Mouse (Mus musculus) MEL (cell line): ENCODE data around the gene 1810013L24Rik. TPM values are rescaled to one million over a fixed set of nuclear protein-coding genes. Genes with fewer than 3 reads are reported as not detected.

ENCODE experiments used
- DNase-seq: peaks from one replicate; pipeline ENCODE4 v3.0.0; 2011; ENCODE audit warnings: low read depth, low spot score
- H3K27ac ChIP-seq: 2 replicates; pipeline ENCODE4 v1.5.1; 2012; ENCODE audit warnings: low read depth, mild to moderate bottlenecking, control low read depth, low read length, moderate library complexity; ENCODE audit not compliant: control insufficient read depth
- H3K27me3 ChIP-seq, 2 experiments: fragments of 150-350 bp in 1 of 2; sonication (generic) in 1 of 2; 2 replicates each; pipeline ENCODE4 v1.6.1; 2012; ENCODE audit warnings: low read length in 2 of 2, mild to moderate bottlenecking in 2 of 2, improper control_type of control experiment in 1 of 2, moderate library complexity in 1 of 2; ENCODE audit not compliant: insufficient read depth in 2 of 2, control insufficient read depth in 1 of 2
- H3K36me3 ChIP-seq, 2 experiments: 2 replicates each; pipeline ENCODE4 v1.6.1; 2012 to 2014; ENCODE audit warnings: low read length in 2 of 2, improper control_type of control experiment in 1 of 2, inconsistent platforms in 1 of 2, mild to moderate bottlenecking in 1 of 2; ENCODE audit not compliant: insufficient read depth in 2 of 2, control insufficient read depth in 1 of 2
- H3K4me1 ChIP-seq, 2 experiments: fragments of 150-350 bp in 1 of 2; sonication (generic) in 1 of 2; 2 replicates each; pipeline ENCODE4 v1.6.1; 2012; ENCODE audit warnings: low read length in 2 of 2, improper control_type of control experiment in 1 of 2, mild to moderate bottlenecking in 1 of 2; ENCODE audit not compliant: insufficient read depth in 2 of 2, control insufficient read depth in 1 of 2
- H3K4me3 ChIP-seq, 2 experiments: fragments of 150-350 bp in 1 of 2; sonication (generic) in 1 of 2; 2 replicates each; pipeline ENCODE4 v1.5.1; 2012; ENCODE audit warnings: low read depth in 2 of 2, low read length in 2 of 2, mild to moderate bottlenecking in 2 of 2, moderate library complexity in 2 of 2, control low read depth in 1 of 2, improper control_type of control experiment in 1 of 2; ENCODE audit not compliant: control insufficient read depth in 1 of 2, insufficient read depth in 1 of 2
- H3K79me2 ChIP-seq: 2 replicates; pipeline ENCODE4 v1.6.1; 2012; ENCODE audit warnings: mild to moderate bottlenecking, low read length, moderate library complexity; ENCODE audit not compliant: control insufficient read depth, poor library complexity, insufficient read depth
- H3K9ac ChIP-seq: 2 replicates; pipeline ENCODE4 v1.6.1; 2012; ENCODE audit warnings: low read depth, mild to moderate bottlenecking, control low read depth, low read length, moderate library complexity; ENCODE audit not compliant: control insufficient read depth, poor library complexity, severe bottlenecking
- H3K9me3 ChIP-seq: fragments of 150-350 bp; sonication (generic); replicated peaks from 2 replicates; pipeline ENCODE4 v1.6.1; 2012; ENCODE audit warnings: mild to moderate bottlenecking, low read length, improper control_type of control experiment, moderate library complexity; ENCODE audit not compliant: insufficient read depth
- BHLHE40 ChIP-seq: IDR thresholded peaks from 2 replicates; pipeline ENCODE4 v1.6.1; 2012; ENCODE audit warnings: low read depth, mild to moderate bottlenecking, inconsistent platforms, low read length, improper control_type of control experiment, borderline replicate concordance
- CHD1 ChIP-seq: IDR thresholded peaks from 2 replicates; pipeline ENCODE4 v1.6.1; 2012; ENCODE audit warnings: low read depth, mild to moderate bottlenecking, inconsistent platforms, low read length, improper control_type of control experiment
- CHD2 ChIP-seq: IDR thresholded peaks from 2 replicates; pipeline ENCODE4 v1.6.1; 2011; ENCODE audit warnings: low read length, improper control_type of control experiment
- ELF1 ChIP-seq: IDR thresholded peaks from 2 replicates; pipeline ENCODE4 v1.6.1; 2014; ENCODE audit warnings: low read depth, mild to moderate bottlenecking, inconsistent platforms, low read length, improper control_type of control experiment, moderate library complexity
- ETS1 ChIP-seq: IDR thresholded peaks from 2 replicates; pipeline ENCODE4 v1.6.1; 2012; ENCODE audit warnings: low read depth, mild to moderate bottlenecking, inconsistent platforms, low read length, improper control_type of control experiment, moderate library complexity
- GABPA ChIP-seq: IDR thresholded peaks from 2 replicates; pipeline ENCODE4 v1.6.1; 2012; ENCODE audit warnings: low read depth, mild to moderate bottlenecking, inconsistent platforms, low read length, improper control_type of control experiment, moderate library complexity
- HCFC1 ChIP-seq: IDR thresholded peaks from 2 replicates; pipeline ENCODE4 v1.6.1; 2012; ENCODE audit warnings: low read depth, mild to moderate bottlenecking, inconsistent platforms, low read length, improper control_type of control experiment, moderate library complexity
- KAT2A ChIP-seq: conservative IDR thresholded peaks from 2 replicates; pipeline ENCODE4 v1.6.1; 2012; ENCODE audit warnings: low read depth, low read length, improper control_type of control experiment, inconsistent platforms
- MAFK ChIP-seq: IDR thresholded peaks from 2 replicates; pipeline ENCODE4 v1.6.1; 2011; ENCODE audit warnings: low read depth, mild to moderate bottlenecking, low read length, improper control_type of control experiment, borderline replicate concordance
- MEF2A ChIP-seq: IDR thresholded peaks from 2 replicates; pipeline ENCODE4 v1.6.1; 2014; ENCODE audit warnings: low read depth, mild to moderate bottlenecking, inconsistent platforms, low read length, improper control_type of control experiment; ENCODE audit not compliant: poor library complexity, insufficient replicate concordance, severe bottlenecking; ENCODE audit errors: extremely low read depth
- MYC ChIP-seq: IDR thresholded peaks from 2 replicates; pipeline ENCODE4 v1.6.1; 2011; ENCODE audit warnings: low read depth, mild to moderate bottlenecking, low read length, improper control_type of control experiment, moderate library complexity
- POLR2AphosphoS2 ChIP-seq: IDR thresholded peaks from 2 replicates; pipeline ENCODE4 v1.6.1; 2011; ENCODE audit warnings: low read length, improper control_type of control experiment
- RAD21 ChIP-seq: IDR thresholded peaks from 2 replicates; pipeline ENCODE4 v1.6.1; 2011; ENCODE audit warnings: mild to moderate bottlenecking, low read depth, low read length, improper control_type of control experiment
- TAL1 ChIP-seq: IDR thresholded peaks from 2 replicates; pipeline ENCODE4 v1.6.1; 2012; ENCODE audit warnings: mild to moderate bottlenecking, inconsistent platforms, low read length, moderate library complexity, mixed read lengths
- TCF12 ChIP-seq: IDR thresholded peaks from 2 replicates; pipeline ENCODE4 v1.6.1; 2014; ENCODE audit warnings: low read depth, mild to moderate bottlenecking, inconsistent platforms, low read length, improper control_type of control experiment, moderate library complexity
- UBTF ChIP-seq: IDR thresholded peaks from 2 replicates; pipeline ENCODE4 v1.6.1; 2012; ENCODE audit warnings: low read depth, mild to moderate bottlenecking, inconsistent platforms, low read length, improper control_type of control experiment, moderate library complexity, borderline replicate concordance; ENCODE audit not compliant: insufficient read depth
- USF2 ChIP-seq, 2 experiments: IDR thresholded peaks; 2 replicates each; pipeline ENCODE4 v1.6.1; 2011 to 2012; ENCODE audit warnings: improper control_type of control experiment in 2 of 2, low read length in 2 of 2, borderline replicate concordance in 1 of 2, inconsistent platforms in 1 of 2, low read depth in 1 of 2, mild to moderate bottlenecking in 1 of 2; ENCODE audit not compliant: insufficient read depth in 1 of 2
- ZC3H11A ChIP-seq: IDR thresholded peaks from 2 replicates; pipeline ENCODE4 v1.6.1; 2012; ENCODE audit warnings: low read depth, mild to moderate bottlenecking, inconsistent platforms, low read length, improper control_type of control experiment
- ZKSCAN1 ChIP-seq: IDR thresholded peaks from 2 replicates; pipeline ENCODE4 v1.6.1; 2012; ENCODE audit warnings: low read depth, mild to moderate bottlenecking, inconsistent platforms, low read length, improper control_type of control experiment, moderate library complexity
- ZMIZ1 ChIP-seq: IDR thresholded peaks from 2 replicates; pipeline ENCODE4 v1.6.1; 2012; ENCODE audit warnings: low read depth, mild to moderate bottlenecking, inconsistent platforms, low read length, improper control_type of control experiment, moderate library complexity
- polyA plus RNA-seq, 2 experiments: library from polyadenylated mRNA; stranded (reverse) in 1 of 2; unstranded in 1 of 2; fragments of >175 nt in 1 of 2; fragments of >200 nt in 1 of 2; gene quantifications; 2 replicates each; pipeline versions ENCODE4 v1.2.1 to v1.2.4; 2012; ENCODE audit warnings: low replicate concordance in 2 of 2, low read depth in 1 of 2; ENCODE audit not compliant: insufficient read length in 2 of 2, insufficient read depth in 1 of 2, missing spikeins in 1 of 2
- total RNA-seq: library from RNA; depleted of rRNA; stranded (reverse); fragments of 300-350 nt; gene quantifications from 2 replicates; pipeline ENCODE4 v1.2.3, GENCODE M21; 2012

Gene 1810013L24Rik
- total and polyA plus RNA-seq, 3 experiments, result 27.6 to 154 (median 29.9) TPM

DNA sequence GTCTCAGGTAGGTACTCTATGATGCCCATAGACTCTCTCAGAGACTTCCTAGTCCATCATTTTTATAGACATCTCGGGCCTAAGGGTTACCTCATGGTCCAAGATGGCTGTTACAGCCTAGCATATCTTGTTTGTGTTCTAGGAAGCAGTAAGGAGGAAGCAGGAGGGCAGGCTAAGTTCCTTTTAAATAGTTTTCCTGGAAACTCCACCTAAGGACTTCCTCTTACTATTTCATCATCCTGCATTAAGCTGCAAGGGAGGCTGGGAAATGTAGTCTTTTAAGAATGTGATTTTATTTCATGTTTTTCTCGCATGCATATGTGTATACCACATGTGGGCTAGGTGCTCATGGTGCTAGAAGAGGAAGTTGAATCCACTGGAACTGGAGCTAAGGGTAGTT is 6.2 kb upstream of the 1810013L24Rik start (continued):
- no peak for TF ChIP-seq ZC3H11A

DNA sequence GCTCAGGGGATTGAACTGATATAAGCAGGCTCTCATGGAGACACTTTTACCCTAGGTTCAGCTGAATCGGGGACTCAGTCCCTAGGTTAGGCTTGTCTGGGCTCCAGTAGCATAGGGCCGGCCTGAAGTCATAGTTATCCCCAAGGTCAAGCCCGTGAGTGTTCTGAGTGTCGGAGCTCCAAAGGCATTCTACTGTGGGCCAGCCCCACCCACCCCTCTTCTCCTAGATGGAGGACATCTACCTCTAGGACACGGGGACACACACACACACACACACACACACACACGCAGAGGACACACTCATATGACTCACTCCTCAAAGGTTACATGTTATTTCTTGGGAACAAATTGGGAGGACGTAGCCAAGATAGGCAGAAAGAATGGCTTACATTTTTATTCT is 2.5 kb upstream of the 1810013L24Rik start:
- Histone ChIP-seq H3K9me3 (no peaks in the 10 kb centered on the region), H3K79me2 (peaks cover 22% of the 10 kb centered on the region), H3K36me3 (peaks cover 0 to 23% of the 10 kb centered on the region in 2 experiments; a peak in 3 of 4 replicates), H3K4me1 (peaks cover 0 to 4% of the 10 kb centered on the region in 2 experiments; a peak in 3 of 4 replicates), H3K27ac (no peak overlapping the region), H3K27me3 (no peaks in the 10 kb centered on the region), H3K9ac (no peak overlapping the region), H3K4me3 (no peak overlapping the region)
- TF ChIP-seq HCFC1 (no peak), ZKSCAN1 (no peak), KAT2A (no peak), CHD1 (no peak), BHLHE40 (no peak), ELF1 (no peak), MYC (no peak), ZC3H11A (no peak), MAFK (no peak), ZMIZ1 (no peak), ETS1 (no peak), UBTF (no peak), GABPA (no peak), MEF2A (no peak), CHD2 (no peak), RAD21 (no peak), TCF12 (no peak), POLR2AphosphoS2 (no peak), TAL1 (no peak), USF2 (IDR thresholded peaks at IDR 0.05; ENCODE audit: borderline replicate concordance in 1 of 2, insufficient read depth in 1 of 2, low read depth in 1 of 2, low read length in 2 of 2) (no peak)
- DNase-seq, result no peak
